Mouse (Mus musculus) lung, postnatal 0 days (tissue): ENCODE results near the gene Zfp658.

Source experiments
- CTCF ChIP-seq: IDR thresholded peaks from 2 replicates; pipeline ENCODE4 v1.5.1; 2016; ENCODE audit warnings: antibody characterized with exemption, mild to moderate bottlenecking
- EP300 ChIP-seq: IDR thresholded peaks from 2 replicates; pipeline ENCODE4 v1.6.1; 2016; ENCODE audit warnings: antibody characterized with exemption, mild to moderate bottlenecking, control low read depth

- TF ChIP-seq EP300 = no peak
- TF ChIP-seq CTCF = no peak
Observed at GRCm38 (mm10) chr7:43606896-43607742, 45.1 kb downstream of the Zfp658 start, which contains the start of gene Zfp819.
